Mouse (Mus musculus) testis, adult 2 months (tissue): ENCODE measurements at regions not wholly inside any gene's neighbourhood (a gene's known extent, or its start where the extent isn't known, plus 50 kb on each side); places are given as distances from the start of the nearest gene placed in this dataset.

Source experiments
- CTCF ChIP-seq: fragments of 200-500 bp; IDR thresholded peaks from 2 replicates; pipeline ENCODE4 v1.5.1; 2012; ENCODE audit warnings: low read depth, mild to moderate bottlenecking, inconsistent platforms, low read length, moderate library complexity; ENCODE audit not compliant: control insufficient read depth, insufficient read depth, insufficient replicate concordance
- POLR2A ChIP-seq: fragments of 200-500 bp; IDR thresholded peaks from 2 replicates; pipeline ENCODE4 v1.6.1; 2012; ENCODE audit warnings: low read depth, mild to moderate bottlenecking, inconsistent platforms, low read length, moderate library complexity; ENCODE audit not compliant: control insufficient read depth

- TF ChIP-seq POLR2A (no peak), CTCF (no peak)
These were observed 71.3 kb downstream of the 4933402N22Rik start for GRCm38 (mm10) chr5:11989140-11989539.
